Mouse (Mus musculus) Patski (cell line): ENCODE measurements at regions not wholly inside any gene's neighbourhood (a gene's known extent, or its start where the extent isn't known, plus 50 kb on each side); places are given as distances from the start of the nearest gene placed in this dataset.

Experiments
- ATAC-seq: fragments of 100-300 bp; one replicate; pipeline ENCODE4 v1.8.0; 2021
- CTCF ChIA-PET: fragments of 350-600 bp; sonication (Branson Sonifier 250); formaldehyde crosslinking; loops from one replicate; lab custom pipeline; 2022; ENCODE audit warnings: inconsistent platforms; lab: Charles Lee
- POLR2A ChIA-PET: fragments of 350-600 bp; sonication (Branson Sonifier 250); formaldehyde crosslinking; loops from one replicate; lab custom pipeline; 2022; ENCODE audit warnings: antibody characterized with exemption, inconsistent platforms; lab: Charles Lee
- DNase-seq: peaks from one replicate; pipeline ENCODE4 v3.0.0-alpha.2; 2011; ENCODE audit warnings: low read depth, low spot score
- H3K27me3 ChIP-seq: fragments of 371-371 bp; one replicate; pipeline ENCODE4 v1.5.1; 2021
- CTCF ChIP-seq: fragments of 100-300 bp; IDR thresholded peaks from one replicate; pipeline ENCODE4 v1.5.1; 2021
- in situ Hi-C: fragments of 300-500 bp; cut with MboI; formaldehyde crosslinking; loops from 3 replicates; pipeline ENCODE4 v1.11.1; 2018; ENCODE audit warnings: low pct_unique_long_range_greater_than_20kb, mixed read lengths

DNA sequence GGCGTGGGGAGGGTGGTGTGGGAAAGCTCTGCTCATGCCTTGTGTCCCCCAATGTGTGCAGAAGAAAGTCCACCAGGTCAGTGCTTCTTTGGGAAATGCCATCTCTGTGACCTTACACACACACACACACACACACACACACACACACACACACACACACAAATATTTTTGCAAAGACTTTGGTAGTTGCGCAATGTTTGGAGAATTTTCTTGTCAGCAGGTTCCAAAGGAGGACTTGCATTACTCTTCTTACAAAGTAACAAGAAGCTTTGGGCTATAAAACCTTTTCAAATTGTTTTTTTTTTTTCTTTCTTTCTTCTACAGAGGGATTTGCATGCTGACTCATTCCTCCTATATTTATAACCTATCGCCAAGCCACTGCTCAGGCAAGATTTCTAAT is 59.1 kb upstream of the Npvf start:
- POLR2A ChIA-PET: no interaction called here
- ATAC-seq: no peak

DNA sequence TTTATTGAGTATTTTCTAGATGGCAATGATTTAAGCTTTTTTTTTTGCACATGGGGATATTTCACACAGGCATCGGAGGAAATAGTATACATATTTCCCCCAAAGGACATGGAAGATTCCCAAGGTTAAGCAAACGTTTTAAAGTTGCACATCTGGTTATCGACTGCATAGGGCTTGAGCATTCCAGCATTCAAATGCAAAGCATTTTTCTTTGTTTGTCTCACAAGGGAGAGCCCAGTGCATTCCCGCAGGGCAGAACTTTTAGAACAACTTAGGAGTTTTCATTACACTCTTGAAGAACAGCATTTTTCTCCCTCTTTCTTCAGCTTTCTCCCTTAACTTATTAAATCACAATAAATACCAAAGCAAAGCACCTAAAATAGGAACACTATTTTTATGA is 64.4 kb upstream of the Npvf start:
- H3K27me3 ChIP-seq: peaks cover 24% of the 10 kb centered on the region
- no peak for TF ChIP-seq CTCF
- in situ Hi-C loops: no loop called here
- ChIA-PET POLR2A (no interaction called here), CTCF (interaction anchor here (1.9 kb wide), 1 partner anchor 9 kb away, joined by 11 read pairs; no protein-coding TSS in a partner anchor)
- DNase-seq (no peak), ATAC-seq (no peak)

More for the DNA sequence above, 59.1 kb upstream of the Npvf start:
- CTCF ChIA-PET: interaction anchor here (1.1 kb wide), 1 partner anchor 15 kb away, joined by 3 read pairs; no protein-coding TSS in a partner anchor
- no peak for DNase-seq
- peaks cover 24% of the 10 kb centered on the region for H3K27me3 ChIP-seq
- no peak for TF ChIP-seq CTCF
- in situ Hi-C loops: no loop called here

DNA sequence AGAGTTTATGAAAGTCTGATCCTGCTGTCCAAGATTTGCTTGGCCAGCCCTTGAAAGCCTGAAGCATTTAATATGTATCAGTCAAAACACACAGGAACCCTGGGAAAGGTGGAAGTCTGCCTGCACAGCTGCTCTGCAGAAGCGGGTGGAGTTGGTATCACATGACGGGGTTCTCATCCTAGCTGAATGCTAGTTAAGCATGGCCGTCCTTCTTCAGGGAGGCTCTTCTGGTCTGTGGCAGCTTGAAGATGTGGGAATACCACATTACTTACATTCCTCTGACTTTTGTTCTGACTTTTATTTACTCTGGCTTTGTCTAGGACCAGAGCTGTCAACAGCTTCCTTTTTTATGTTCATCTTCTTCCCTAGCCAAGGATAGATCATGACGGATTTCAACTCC is 66.1 kb upstream of the Npvf start:
- ChIA-PET POLR2A (no interaction called here), CTCF (no interaction called here)
- ATAC-seq: no peak
- no peak for TF ChIP-seq CTCF
- H3K27me3 ChIP-seq: peaks cover 28% of the 10 kb centered on the region
- DNase-seq: peak; percentile 10
- in situ Hi-C loops: no loop called here

DNA sequence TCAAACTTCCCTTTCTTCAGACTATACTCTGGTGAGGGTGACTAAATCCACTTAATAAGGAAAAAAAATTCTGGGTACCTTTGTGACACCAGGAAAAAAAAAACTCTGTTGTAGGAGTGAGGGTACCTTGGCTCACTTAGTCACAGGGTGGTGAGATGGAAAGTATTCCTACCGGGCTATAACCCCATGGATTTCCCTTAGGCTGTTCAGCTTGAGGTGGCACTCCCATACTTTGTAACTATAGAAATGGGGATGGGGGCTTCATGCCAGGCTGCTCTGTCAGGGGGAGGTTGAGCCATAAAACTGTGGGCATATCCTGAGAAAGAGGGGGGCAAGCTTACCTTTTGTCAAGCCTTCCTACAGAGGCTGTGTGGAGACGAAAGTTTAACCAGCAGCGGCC is 71.4 kb upstream of the Npvf start:
- CTCF ChIA-PET: no interaction called here
- DNase-seq (no peak), ATAC-seq (no peak)
- in situ Hi-C loops: no loop called here
- H3K27me3 ChIP-seq: peaks cover 10% of the 10 kb centered on the region
- POLR2A ChIA-PET: no interaction called here
- TF ChIP-seq CTCF: no peak

DNA sequence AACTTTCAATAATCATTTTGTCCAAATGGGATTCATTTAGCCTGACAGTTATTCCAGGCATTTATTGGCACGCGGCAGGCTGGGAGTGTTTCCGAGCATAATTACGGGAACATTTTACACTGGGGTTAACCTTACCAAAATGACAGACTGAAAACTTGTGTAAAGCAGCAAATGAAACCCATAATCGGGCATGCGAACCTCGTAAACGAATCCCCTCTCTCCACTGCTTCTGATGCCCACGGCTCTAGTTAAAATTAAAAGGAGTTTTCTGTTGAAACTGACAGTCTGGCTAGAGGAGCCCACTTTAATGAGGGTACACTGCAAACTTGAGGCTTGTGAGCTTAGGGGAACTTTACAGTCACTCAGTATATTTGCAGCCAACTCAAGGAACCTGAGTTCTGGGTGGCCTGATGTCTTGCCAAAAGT is 71.9 kb upstream of the Npvf start:
- CTCF ChIA-PET: interaction anchor here (3.0 kb wide), 1 partner anchor 8 kb away, joined by 11 read pairs; no protein-coding TSS in a partner anchor
- ATAC-seq: no peak
- in situ Hi-C loops: no loop called here

DNA sequence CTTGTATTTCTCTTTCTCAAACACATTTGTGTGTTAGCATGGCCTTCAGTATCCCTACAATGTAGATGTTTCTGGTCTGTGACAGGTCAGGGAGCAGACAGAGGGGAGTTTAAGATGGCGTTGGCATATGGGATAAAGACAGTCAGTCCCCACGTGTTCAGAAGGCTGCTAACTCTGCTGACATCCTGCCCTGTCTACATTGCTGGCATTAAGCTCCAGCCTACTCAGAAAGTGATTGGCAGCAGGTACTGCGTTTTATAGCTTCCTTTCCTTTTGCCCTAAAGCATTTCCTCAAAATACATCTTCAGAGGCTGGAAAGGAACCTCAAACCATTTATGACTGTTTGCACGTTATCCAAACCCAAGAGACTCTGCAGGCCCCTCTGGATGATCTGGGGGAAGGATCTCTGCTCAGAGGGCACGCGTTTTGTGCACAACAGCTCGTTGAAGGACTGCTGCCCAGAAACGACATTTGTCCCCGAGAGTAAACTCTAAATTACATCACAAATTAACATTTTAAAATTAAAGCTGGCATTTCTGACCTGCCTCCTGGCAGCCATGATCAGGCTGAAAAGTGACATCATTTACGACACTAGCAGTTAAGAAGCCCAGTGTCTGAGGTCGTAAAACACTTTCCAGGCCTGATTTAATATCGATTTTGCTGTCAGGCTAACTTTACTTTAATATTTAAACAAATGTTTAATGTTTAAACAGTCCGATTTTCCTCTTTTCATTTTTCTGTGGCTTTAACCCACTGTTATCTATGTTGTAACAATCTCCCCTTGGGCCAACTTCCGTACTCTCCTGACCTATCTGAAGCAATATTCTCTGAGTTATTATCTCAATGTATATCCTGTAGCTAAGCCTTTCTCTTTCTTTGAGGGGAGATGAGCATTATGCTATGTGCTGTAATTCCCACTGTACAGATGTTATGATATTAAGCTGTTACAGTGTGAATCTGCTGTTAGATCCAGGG is 76.8 kb upstream of the Npvf start:
- CTCF ChIA-PET: no interaction called here
- no peak for DNase-seq
- in situ Hi-C loops: no loop called here

More for the DNA sequence above, 71.9 kb upstream of the Npvf start:
- TF ChIP-seq CTCF: no peak
- DNase-seq: no peak
- peaks cover 11% of the 10 kb centered on the region for H3K27me3 ChIP-seq
- POLR2A ChIA-PET: no interaction called here

DNA sequence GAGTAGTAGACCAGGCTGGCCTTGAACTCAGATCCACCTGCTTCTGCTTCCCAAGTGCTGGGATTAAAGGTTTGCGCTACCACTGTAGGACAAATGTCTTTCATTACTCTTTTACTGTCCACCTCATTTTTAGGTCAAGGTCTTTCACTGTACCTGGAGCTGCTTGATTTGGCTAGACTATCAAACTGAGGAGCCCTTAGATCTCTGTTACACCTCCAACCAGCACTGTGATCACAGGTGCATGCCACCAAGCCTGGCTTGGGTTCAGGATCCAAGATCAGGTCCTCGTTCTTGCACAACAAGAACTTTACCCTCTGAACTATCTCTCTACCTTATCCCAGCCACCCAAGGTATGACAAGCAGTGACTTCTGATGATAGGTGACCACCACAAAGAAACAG is 80.5 kb upstream of the Npvf start:
- DNase-seq (no peak), ATAC-seq (no peak)
- CTCF ChIA-PET: no interaction called here
- POLR2A ChIA-PET: no interaction called here
- peaks cover 2% of the 10 kb centered on the region for H3K27me3 ChIP-seq
- in situ Hi-C loops: no loop called here
- no peak for TF ChIP-seq CTCF

More for the DNA sequence above, 76.8 kb upstream of the Npvf start:
- TF ChIP-seq CTCF: no peak
- POLR2A ChIA-PET: interaction anchor here (1.2 kb wide), 1 partner anchor 18 kb away, joined by 3 read pairs; no protein-coding TSS in a partner anchor
- H3K27me3 ChIP-seq: peaks cover 8% of the 10 kb centered on the region
- ATAC-seq: no peak

DNA sequence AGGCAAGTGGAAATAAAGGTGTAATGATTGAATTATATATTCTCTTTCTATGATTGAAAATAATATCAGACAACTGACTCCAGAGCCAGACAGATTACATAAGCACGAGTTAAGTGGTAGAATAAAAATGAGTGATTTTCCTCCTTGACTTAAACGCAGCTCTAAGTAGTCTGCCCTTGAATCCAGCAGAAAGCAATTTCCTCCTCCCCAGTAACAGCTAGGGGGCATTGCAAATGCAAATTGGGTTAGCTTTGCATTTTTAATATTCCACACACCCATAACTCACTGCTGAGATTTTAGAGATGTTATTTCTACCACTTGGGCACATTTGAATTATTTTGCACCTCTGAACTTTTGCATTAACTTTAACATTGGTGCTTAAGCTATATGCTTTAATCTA is 81.6 kb upstream of the Npvf start:
- TF ChIP-seq CTCF: peak; percentile 11
- H3K27me3 ChIP-seq: peaks cover 2% of the 10 kb centered on the region
- in situ Hi-C loops: no loop called here
- ATAC-seq (no peak), DNase-seq (no peak)
- ChIA-PET POLR2A (no interaction called here), CTCF (interaction anchor here (1.4 kb wide), 1 partner anchor 8 kb away, joined by 4 read pairs; no protein-coding TSS in a partner anchor)

DNA sequence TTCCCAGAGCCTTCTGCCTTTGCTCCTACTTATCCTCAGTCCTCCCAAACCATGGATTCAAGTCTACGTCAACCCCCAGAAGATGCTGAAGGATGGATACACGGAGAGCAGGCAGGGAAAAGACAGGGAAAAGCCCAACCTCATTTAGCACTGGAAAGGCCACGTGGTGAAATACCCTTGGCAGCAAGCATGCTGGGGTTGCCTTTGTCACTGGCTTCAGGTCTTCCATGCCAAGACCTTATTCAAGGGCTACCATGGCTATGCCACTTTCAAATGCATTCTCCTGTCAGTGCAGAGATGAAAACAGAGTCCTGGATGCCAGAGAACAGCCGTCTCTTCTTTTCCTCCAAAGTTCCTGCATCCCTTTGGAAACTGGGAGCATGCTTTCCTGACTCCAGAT is 87.8 kb upstream of the Npvf start:
- TF ChIP-seq CTCF: no peak
- POLR2A ChIA-PET: no interaction called here
- ATAC-seq: no peak
- CTCF ChIA-PET: no interaction called here
- no peak for DNase-seq
- in situ Hi-C loops: no loop called here
- peaks cover 11% of the 10 kb centered on the region for H3K27me3 ChIP-seq

DNA sequence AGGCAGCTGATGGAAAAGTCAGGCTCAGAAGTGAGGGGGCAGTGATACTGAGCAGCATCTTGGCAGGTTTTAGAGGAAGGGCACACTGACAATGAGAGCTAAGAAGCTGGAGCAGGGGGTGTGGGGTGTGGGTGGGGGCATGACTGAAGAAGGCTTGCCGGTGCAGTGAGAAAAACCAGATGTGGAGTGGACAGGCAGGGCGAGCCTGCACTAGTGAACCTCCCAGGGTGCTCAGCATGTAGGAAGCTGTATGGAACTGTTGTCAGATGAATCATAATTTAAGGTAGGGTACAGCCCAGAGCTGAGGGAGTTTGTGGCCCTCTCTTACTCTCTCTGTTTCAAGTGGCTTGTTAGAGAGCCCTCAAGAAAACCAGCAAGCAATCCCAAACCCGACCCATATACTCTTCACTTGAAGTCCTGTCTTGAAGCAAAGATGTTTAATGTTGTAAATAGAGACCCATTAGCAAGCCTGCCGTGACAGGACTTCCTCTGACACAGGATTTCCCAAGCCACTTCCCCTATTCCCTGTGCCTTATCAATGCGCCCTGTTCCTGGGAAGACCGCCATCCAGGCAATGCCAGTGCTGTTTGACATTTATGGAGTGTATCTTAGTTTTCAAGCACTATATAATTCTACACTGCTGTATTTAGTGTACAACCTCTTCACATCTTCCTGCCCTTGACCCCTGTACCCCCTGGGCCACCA is 90.4 kb upstream of the Npvf start:
- POLR2A ChIA-PET: no interaction called here
- TF ChIP-seq CTCF: no peak
- no peak for ATAC-seq
- CTCF ChIA-PET: no interaction called here
- no peak for DNase-seq
- in situ Hi-C loops: no loop called here
- peaks cover 15% of the 10 kb centered on the region for H3K27me3 ChIP-seq
